Mouse (Mus musculus) testis, adult 2 months (tissue): ENCODE measurements around the gene Ap1g1.
"Not testable (repeated sequence)": the region's sequence is repeated elsewhere in the genome, so short reads cannot be mapped to it uniquely, and the experiment has no call there.

ENCODE experiments used
- CTCF ChIP-seq: fragments of 200-500 bp; IDR thresholded peaks from 2 replicates; pipeline ENCODE4 v1.5.1; 2012; ENCODE audit warnings: low read depth, mild to moderate bottlenecking, inconsistent platforms, low read length, moderate library complexity; ENCODE audit not compliant: control insufficient read depth, insufficient read depth, insufficient replicate concordance
- POLR2A ChIP-seq: fragments of 200-500 bp; IDR thresholded peaks from 2 replicates; pipeline ENCODE4 v1.6.1; 2012; ENCODE audit warnings: low read depth, mild to moderate bottlenecking, inconsistent platforms, low read length, moderate library complexity; ENCODE audit not compliant: control insufficient read depth

DNA sequence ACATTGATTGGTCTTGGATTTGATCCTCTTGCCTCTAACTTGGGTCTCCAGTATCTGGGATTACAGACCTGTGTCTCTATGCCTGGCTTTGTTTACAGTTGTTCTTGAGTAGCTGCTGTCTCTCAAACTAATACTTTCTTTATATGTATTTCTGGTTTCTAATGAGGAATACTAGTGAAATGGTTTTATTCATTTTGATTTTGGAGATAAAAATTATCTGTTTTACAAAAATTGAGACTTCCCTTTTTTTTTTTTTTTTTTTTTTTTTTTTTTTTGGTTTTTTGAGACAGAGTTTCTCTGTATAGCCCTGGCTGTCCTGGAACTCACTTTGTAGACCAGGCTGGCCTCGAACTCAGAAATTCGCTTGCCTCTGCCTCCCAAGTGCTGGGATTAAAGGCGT lies 95.4 kb downstream of the Ap1g1 start:
- TF ChIP-seq CTCF, POLR2A: not testable (repeated sequence)
